Mouse (Mus musculus): ENCODE measurements around the gene Dxo.
"Not testable (repeated sequence)": the region's sequence is repeated elsewhere in the genome, so short reads cannot be mapped to it uniquely, and the experiment has no call there.

The Dxo gene

DNA sequence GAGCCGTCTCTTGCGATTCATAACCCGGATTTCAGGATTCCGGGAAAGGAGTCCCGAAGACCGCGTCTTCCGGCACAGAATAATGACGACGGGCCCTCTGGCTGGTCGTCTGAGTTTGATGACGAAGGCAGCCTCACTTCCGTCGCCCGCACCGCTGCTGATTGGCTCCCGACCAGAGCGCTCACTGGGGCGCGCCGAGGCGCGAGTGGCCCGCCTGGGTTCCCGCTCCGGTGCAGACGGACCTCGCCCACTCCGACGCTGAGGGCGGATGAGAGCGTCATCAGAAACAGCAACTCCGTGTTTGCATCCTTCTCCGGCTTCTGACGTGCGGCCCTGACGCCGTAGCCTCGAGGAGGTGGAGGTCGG is at the start of gene Dxo, which contains the start of gene Stk19:
Dxo (plus strand) TSS at position 164 of the 366 bp plus-strand sequence.
Stk19 (minus strand) TSS at position 90 of the 366 bp plus-strand sequence.
- peak; percentile 98 for DNase-seq (ENCODE audit: low read depth)

DNA sequence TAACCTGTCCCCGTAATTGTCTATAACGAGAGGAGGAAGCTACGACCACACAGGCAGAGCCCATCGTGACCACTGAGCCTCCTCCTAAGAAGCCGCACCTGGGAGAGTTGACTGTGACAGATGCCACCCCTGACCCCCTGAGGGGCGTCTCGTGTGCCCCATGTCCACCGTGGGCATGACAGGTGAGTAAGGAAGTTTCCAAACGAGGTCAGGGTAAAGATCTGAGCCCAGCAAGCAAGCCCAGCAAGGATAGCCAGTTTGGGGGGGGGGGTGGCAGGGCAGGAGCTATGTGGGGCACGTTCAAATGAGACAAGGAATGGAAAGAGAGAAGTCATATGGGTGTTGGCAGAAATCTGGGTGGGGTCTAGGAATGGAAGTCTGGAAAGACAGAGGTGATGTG is 41.8 kb upstream of the Dxo start:
- no peak for DNase-seq (ENCODE audit: low read depth)

DNA sequence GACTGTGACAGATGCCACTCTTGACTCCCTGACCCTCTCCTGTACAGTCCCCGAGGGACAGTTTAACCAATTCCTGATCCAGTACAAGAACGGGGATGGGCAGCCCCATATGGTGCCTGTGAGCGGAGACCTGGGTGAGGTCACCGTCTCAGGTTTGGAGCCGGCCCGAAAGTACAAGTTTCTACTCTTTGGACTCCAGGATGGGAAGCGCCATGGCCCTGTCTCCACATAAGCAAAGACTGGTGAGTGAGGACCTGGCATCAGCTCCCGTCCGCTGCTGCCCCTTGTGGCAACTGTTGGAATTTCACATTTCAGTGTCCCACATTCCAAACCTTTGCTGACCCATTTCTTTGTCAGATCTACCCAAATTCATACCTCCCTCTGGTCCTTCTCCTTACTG is 41.2 kb upstream of the Dxo start:
- peak; percentile 59 for DNase-seq (ENCODE audit: low read depth)

DNA sequence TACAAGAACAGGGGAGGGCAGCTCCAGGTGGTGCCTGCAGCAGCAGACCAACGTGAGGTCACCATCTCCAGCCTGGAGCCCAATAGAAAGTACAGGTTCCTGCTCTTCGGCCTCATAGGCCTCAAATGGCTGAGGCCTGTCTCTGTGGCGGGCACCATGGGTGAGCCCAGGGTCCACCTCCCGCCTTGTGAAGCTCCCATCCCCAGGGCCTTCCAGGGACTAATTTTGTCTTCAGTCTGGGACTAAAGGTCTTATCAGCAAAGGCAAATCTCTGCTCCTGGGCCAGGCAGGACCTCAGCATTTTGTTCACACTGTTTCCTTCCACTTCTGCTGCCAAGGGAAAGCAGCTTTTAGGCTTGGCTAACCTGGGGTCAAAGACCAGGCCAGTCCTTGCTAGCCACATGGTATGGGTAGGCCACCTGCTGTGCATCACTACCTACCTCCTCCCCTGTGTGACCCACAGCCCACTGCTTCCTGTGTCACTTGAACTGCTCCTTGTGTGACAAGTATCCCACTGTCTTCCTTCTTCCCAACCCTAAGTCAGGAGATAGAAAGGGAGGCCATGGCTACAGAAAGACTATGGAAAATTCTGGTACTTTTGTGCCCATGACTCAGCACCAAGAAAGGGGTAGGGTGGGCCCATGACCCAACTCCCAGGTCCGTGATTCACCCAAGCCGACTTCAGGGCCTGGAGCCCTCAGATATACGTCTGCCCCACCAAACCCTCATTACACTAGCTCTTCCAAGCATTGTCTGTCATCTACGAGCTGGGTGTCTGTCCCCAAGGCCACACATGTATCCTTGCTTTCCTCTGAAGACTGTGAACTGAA is 40.3 kb upstream of the Dxo start:
- DNase-seq (ENCODE audit: low read depth), result no peak

DNA sequence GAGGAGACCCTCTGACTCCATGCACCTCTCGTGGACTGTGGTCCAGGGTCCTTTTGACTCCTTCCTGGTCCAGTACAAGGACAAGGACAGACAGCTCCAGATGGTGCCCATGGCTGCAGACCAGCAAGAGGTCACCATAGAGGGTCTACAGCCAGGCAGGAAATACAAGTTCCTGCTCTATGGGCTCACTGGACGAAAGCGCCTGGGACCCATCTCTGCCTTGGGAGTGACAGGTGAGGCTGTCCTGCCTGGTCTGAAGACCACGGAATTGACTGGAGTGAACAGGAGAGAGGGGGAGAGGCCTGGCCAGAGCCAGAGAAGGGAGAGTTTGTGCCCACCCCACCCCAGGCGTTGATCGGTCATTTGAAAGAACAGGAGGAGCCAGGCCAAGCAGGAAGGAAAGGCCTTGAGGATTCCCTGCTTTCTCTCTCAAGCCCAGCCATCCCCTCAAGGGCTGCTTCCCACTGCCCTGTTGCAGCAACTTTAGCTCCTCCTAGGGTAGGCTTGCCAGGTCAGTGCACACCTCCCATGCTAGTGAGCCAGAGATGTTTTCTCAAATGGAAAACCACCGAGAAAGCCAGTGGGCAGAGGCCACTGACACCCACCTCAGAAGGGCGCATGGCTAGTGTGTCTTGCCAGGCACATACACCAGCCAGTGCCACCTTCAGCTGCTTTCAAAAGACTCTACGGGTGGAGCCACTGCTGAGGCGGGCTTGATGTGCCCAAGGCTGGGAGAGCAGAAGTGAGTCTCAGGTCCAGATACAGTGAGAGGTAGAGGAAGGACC is 39.4 kb upstream of the Dxo start:
- DNase-seq (ENCODE audit: low read depth), result not testable (repeated sequence)

DNA sequence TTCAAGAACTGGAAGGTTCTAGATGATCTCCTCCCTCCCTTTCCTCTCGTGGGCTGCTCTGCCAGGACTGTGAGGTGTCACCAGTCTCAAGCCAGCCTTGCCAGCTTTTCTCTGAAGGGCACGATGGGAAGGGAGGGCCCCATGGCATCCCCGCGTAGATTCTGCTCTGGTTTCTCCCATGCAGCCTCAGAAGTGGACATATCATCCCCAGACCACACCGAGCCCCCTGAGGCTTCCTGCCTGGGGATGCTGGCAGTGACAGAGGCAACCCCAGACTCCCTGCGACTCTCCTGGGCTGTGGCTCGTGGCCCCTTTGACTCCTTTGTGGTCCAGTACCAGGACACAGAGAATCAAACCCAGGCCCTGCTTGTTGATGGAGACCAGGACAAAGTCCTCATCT is 38.7 kb upstream of the Dxo start:
- DNase-seq (ENCODE audit: low read depth), result not testable (repeated sequence)

DNA sequence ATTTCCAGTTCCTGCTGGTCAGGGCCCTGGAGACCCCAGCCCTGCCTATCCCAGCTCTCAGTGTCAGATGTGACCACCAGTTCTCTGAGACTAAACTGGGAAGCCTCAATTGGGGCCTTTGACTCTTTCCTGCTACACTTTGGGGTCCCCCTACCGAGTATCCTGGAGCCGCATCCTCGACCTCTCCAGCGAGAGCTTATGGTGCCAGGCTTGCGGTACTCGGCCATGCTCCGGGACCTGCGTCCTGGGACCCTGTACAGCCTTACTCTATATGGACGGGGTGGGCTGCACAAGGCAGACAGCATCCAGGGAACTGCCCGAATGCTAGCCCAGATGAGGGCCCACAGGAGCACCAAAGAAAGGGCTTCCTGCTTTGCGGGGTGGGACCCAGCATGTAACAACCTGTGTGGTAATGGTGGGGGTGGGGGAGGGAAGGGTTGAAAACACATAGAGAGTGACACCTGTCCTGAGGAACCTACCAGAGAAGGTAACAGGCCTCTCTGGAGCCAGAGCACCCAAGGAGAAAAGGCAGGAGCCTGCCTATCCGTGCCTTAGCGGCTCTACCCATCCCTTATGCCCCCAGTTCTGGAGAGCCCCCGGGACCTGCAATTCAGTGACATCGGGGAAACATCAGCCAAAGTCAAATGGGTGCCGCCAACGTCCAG is 37.8 kb upstream of the Dxo start:
- no peak for DNase-seq (ENCODE audit: low read depth)

DNA sequence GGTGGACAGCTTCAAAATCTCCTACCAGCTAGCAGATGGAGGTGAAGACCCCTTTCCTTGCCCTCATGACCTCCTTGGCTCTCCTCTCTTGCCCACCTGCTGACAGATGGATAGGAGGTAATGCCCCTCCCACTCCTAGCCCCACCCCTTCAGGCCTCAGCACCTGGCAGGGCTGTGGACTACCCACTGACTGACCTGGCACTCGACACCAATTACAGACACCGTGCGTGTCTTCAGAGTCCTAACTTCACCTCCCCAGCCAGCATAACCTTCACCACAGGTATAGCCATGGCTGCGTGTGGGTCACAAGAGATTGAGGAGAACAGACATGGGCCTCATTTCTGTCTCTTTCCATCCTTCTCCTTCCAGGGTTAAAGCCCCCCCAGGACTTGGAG is 37.3 kb upstream of the Dxo start:
- no peak for DNase-seq (ENCODE audit: low read depth)

DNA sequence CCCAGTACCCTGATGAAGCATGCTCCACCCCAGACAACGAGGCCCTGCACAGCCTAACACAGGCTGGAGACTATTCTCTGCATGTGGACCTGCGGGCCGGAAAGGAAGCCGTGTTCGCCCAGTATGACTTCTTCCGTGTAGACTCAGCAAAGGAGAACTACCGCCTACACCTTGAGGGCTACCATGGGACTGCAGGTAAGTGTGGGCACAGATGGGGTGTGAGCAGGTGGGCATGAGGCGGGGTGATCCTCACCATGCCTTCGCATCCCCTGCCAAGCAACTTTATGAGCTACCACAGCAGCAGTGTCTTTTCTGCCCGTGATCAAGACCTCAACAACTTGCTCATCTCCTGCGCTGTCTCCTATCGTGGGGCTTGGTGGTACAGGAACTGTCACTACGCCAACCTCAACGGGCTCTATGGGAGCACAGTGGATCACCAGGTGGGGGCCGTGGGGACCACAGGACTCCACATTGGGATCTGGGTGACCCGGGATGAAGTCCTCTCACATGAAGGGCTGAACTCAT is 36.0 kb upstream of the Dxo start:
- DNase-seq (ENCODE audit: low read depth), result not testable (repeated sequence)

DNA sequence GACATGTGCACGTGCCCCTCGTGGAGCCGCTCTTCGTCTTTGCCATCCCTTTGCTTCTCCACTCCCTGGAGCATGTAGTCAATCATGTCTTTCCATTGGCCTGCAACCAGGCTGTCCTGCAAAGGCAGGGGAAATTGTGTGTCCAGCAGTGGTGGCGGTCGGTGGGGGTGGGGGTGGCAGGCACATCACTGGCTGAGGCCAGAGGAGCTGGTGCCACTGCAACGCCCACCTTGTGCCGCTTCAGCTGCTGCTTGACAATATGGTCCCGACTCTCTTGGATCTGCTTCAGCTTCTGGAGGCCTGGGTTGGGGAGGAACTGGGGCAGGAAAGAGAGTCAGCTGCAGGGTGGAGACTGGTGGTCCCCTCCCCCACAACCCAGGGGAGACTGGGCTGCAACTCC is 34.1 kb upstream of the Dxo start:
- DNase-seq (ENCODE audit: low read depth), result not testable (repeated sequence)

DNA sequence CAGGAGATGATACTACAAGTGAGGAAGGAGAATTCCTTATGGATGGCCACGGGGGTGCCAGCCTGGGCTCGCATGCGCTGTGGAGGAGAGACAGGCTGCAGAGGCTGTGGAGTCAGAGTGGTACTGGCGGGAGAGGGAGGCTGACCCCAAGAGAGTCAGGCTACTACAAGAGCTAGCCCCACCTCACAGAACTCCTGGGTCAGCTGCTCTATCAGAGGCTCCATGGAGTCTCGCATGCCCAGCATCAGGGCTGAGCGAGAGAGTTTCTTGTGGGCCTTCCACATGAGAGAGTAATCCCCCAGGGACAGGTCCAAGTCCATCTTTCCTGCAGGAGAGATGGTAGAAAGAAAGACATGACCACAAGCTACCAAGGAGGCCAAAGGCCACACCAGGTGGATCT is 33.5 kb upstream of the Dxo start:
- not testable (repeated sequence) for DNase-seq (ENCODE audit: low read depth)

DNA sequence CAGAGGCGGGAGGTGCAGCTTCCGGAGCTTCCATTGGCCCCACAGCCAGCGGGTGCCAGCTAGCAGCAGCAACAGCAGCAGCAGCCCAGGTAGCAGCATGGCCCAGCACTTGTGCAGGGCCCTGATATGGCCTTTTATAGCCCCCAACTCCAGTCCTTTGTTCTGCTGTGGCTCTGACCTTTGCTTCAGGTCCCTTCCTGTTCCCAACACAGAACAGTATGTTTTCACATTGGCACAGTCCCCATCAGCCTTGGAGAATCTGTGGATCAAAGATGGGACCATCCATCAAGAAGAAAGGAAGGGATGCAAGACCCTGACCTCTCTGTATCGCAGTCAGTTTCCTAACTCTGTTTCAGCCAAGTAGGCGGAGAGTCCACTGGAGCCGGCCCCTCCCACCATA is 32.5 kb upstream of the Dxo start, which contains the start of gene Cyp21a1:
Cyp21a1 (minus strand) TSS at position 261 of the 400 bp plus-strand sequence.
- DNase-seq (ENCODE audit: low read depth), result not testable (repeated sequence)

DNA sequence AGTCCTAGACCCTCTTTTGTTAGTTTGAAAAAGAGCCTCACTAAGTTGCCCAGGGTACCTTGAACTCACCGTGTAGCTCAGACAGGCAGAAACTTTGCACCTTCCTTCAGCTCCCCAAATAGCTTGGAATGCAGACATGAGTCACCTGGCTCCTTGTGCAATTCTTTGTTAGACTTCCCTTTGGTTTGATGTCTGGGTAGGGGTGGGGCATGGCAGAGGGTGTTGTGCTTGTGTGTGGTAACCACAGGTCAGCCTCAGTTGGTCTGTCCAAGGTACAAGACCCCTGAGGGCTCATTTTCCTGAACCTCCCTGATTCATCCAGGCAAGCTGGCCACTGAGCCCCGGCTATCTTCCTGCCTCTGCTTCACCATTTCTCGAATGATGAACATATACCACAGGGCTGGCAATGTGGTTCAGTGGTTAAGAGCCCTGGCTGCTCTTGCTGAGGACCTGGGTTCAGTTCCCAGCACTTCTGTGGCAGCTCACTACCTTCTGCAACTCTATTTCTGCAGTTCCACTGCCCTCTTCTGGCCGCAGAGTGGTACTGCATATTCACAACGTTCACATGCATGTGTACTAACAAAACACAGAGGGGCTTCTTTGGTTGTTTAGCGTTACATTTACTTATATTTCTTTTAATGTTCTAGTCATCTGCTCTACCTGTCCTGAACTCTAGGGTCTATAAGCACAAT is 31.8 kb upstream of the Dxo start:
- peak; percentile 31 for DNase-seq (ENCODE audit: low read depth)

DNA sequence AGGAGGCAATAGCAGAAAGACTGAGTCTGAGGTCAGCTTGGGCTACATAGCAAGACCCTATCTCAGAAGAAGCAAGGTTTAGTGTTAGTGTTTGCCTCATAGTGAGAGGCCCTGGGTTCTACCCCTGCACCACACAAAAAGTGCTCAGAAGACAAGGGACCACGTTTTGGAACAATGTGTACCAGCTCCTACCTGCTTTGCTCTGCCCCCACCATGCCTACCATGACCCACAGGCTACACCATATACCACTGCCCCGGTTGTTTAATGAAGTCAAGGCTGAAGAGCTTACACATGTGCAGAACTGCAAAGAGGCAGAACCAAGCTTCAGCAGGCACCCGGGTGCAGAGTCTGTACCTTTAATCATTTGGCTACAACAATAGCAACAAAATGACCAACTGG is 29.6 kb upstream of the Dxo start:
- no peak for DNase-seq (ENCODE audit: low read depth)

DNA sequence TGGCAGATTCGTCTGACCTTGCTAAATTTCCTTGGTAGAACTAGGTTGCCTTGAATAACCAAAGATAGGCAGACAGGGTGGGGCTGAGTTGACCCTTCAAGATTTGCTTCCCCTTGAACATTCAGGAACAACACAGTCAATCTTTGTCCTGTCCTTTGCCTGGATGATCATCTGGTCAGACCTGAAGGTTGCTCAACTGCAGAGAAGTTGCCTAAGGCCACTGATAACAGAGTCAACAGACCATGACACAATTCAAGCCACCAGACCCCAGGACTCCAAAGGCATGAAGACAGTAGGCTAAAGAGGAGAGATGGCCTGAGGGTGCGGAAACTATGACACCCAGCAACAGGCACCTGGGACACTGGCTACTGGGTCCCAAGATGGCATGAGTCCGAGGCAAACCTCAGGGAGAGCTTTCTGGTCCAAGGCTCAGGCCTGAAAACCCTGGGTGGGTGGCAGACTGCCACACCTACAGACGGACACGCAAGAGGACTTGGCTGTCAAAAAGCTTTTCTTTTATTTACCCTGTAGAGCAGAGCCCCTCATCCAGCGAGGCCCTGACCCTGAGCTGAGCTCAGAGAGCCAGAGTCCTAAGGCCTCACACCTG is 28.1 kb upstream of the Dxo start:
- DNase-seq (ENCODE audit: low read depth), result no peak

DNA sequence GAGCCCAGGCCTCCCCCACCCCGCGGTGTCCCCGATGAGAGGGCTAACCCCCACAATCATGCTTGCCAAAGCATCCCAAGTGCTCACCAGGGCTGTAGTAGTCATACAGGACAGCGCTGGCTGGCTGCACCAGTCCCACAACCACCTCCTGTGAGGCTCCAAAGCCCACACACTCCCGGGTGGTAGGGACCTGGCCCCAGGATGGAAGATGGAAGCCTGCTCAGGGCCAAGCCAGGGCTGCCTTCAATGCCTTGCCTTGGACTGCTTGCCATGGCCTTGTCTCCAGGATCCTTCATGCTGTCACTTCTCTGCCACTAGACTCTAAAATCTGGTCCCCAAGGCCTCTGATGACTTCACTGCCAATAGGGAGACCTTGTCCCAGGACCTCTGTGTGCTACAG is 26.4 kb upstream of the Dxo start:
- DNase-seq (ENCODE audit: low read depth), result not testable (repeated sequence)

DNA sequence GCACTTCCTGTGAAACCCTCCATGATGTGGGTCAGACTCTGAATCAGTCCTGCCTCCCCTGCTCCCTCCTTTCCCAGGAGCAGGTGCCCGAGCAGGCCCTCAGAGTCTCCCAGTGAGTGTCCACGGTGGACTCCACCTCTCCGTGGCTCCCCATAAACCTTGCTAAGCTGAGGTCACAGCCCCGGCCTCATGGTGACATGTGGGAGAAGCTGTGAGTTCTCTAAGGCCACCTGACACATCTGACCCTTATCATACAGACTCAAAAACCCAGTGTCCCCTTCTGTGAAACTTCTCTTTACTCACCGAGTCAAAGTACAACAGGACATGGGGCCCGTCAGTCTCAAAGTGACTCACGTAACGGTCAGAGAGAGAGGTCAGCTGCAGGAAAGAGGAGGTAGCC is 26.0 kb upstream of the Dxo start:
- not testable (repeated sequence) for DNase-seq (ENCODE audit: low read depth)

DNA sequence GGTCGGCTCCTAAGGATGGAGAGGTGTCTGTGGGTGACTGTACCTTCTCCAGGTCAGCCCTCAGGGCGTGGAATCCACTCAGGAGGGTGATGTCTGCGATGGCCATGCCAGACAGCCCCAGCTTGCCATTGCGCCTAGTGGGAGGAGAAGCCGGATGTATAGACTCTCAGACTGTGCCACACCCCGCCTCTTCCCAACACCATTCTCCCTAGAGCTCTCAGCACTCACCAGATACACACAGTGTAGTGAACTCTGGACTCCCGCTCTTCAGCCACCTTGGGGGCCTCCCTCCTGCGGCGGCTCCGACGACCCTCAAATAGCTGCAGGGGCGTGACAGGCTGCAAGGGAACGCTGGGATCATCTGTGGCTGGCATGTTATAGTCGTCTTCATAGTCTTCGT is 25.5 kb upstream of the Dxo start:
- DNase-seq (ENCODE audit: low read depth), result no peak

DNA sequence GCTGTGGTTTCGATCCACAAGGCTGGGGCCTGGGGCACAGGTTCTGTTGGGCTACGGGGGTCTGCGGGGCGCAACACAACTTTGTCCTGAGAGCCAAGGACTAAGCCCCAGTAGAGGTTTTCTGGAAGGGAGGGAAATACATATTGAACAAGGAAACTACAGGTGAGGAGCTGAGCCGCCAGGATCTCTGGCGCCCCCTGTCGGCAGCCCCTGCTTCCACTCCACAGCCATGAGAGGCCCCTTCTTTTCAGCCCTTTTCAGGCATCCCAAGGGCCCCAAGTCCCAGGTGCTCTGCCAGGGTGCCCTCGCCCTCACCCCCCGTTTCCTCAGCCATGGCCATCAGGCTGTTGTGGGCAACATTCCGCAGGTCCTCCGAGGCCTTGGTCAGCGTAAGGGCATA is 23.1 kb upstream of the Dxo start:
- DNase-seq (ENCODE audit: low read depth), result peak; percentile 68

DNA sequence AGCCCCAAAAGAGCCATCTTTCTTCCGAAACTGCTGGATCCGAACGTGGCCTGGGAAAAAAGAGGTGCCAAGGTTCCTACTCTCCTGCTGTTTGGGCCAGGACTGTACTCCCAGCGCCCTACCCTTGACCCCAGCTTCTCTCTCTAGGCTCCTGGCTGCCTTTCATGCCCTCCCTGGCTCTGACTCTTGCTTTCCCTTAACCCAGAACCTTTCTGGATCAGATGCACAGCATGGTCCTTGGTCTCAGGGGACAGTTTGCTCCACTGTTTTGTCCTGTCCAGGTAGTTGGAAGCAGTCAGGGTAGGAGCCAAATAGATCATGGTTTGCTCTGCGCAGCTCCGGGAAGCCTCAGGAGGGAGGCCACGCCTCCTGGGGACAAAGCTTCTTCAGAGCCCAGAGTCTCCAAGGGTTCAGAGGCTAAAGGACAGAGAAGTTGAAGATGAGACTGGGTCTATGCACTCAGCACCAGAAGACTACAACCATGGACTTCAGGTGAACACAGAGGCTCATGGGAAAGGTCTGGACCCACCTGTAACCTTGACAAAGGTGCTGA is 21.9 kb upstream of the Dxo start:
- DNase-seq (ENCODE audit: low read depth), result no peak

DNA sequence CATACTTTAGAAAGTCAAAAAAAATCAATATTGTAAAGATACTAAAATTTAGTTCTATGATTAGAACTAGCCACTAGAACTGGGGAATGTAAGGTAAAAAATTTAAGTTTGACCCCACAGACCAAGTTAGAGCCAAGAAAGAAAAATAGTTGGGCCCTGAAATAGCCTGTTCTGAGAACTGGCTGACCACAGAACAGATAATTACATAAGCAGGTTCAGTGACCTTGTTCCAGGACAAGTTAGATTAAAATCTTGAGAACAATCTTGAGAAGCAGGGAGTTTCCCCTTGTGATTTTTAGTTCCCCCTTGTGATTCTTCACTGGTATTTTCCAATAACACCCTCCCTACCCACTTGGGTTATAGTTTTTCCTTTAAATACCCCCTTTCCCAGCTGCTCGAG is 6.0 kb upstream of the Dxo start:
- DNase-seq (ENCODE audit: low read depth), result not testable (repeated sequence)
